Comparison of ENCODE assay signal across 18 mouse cellular contexts in the genomic region with DNA sequence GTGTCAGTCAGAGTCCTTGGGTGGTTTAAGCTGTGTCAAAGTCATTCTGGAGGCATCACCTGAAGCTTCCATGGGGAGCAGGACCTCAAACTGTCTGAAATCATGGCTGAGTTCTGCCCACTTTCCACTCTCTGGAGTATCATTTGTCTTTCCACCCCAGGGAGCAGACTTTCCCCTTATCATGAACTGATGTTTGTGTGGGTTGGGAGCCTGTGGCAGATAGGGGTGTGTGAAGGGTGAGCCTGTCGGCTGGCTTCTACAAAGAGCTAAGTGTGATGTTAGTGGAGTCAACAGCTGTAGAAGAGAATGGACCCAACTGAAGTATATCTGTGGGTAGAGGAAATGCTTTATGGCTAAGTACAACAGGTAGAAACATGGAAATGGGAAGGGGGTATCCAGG. TPM values are rescaled to one million over a fixed set of nuclear protein-coding genes. Genes with fewer than 3 reads are reported as not detected.
DNase-seq lines count a peak whose midpoint lies in the region; ATAC-seq lines count a peak whose summit lies in the region.
"Had no signal": no experiment of that assay in that cellular context is flagged by ENCODE, and none has a peak within 500 bp of the region (broad histone marks: within the 10 kb centered on the region; RNA-seq: fewer than 3 reads in every experiment).

No protein-coding gene starts in this region.

- ATAC-seq in heart, embryonic 11.5 days (replicated peaks; ENCODE audit: insufficient number of reproducible peaks, low FRiP score, low TSS enrichment): peak; percentile 52; the same call in 1 of the 2 replicates
- ATAC-seq in liver, embryonic 16.5 days (ENCODE audit: low read depth): peak; percentile 61
- no peak for ATAC-seq in hindbrain, embryonic 13.5 days (ENCODE audit: low FRiP score)
- ATAC-seq: forebrain, embryonic 14.5 days had no signal

- 39% methylated on average over 1 of the region's 1 CpGs for WGBS in heart, embryonic 11.5 days (ENCODE audit: insufficient replicate concordance)
- WGBS in liver, embryonic 16.5 days (ENCODE audit: insufficient replicate concordance): 21% methylated on average over 1 of the region's 1 CpGs
- WGBS in hindbrain, embryonic 13.5 days: 93% methylated on average over 1 of the region's 1 CpGs
- 100% methylated on average over 1 of the region's 1 CpGs for WGBS in forebrain, embryonic 10.5 days

- no peak overlapping the region for H3K4me3 ChIP-seq in heart, embryonic 11.5 days (ENCODE audit: low read depth, low read length)
- H3K4me3 ChIP-seq in liver, embryonic 16.5 days (ENCODE audit: low read depth, low read length): 0 out of 2 replicates have a peak overlapping the region, but pooled peaks have one; percentile 3
- no peak overlapping the region for H3K4me3 ChIP-seq in hindbrain, embryonic 13.5 days
- H3K4me3 ChIP-seq in forebrain, embryonic 10.5 days: no peak overlapping the region
- H3K4me3 ChIP-seq: heart, embryonic 13.5 days; limb, embryonic 13.5 days had no signal

- no peaks in the 10 kb centered on the region for H3K36me3 ChIP-seq in heart, embryonic 11.5 days (ENCODE audit: control insufficient read depth, insufficient read depth, low read length)
- H3K36me3 ChIP-seq in liver, embryonic 16.5 days (ENCODE audit: control insufficient read depth, insufficient read depth): no peaks in the 10 kb centered on the region
- H3K36me3 ChIP-seq in hindbrain, embryonic 13.5 days: no peaks in the 10 kb centered on the region
- H3K36me3 ChIP-seq in forebrain, embryonic 10.5 days (replicated peaks): no peaks in the 10 kb centered on the region
- H3K36me3 ChIP-seq: heart, embryonic 13.5 days; limb, embryonic 13.5 days had no signal

- H3K9ac ChIP-seq in heart, embryonic 11.5 days (ENCODE audit: low read depth, low read length): no peak overlapping the region
- peak overlapping the region; percentile 52 for H3K9ac ChIP-seq in liver, embryonic 16.5 days (ENCODE audit: low read depth, low read length)
- H3K9ac ChIP-seq in hindbrain, embryonic 13.5 days: no peak overlapping the region
- H3K9ac ChIP-seq: heart, embryonic 13.5 days; limb, embryonic 13.5 days; lung, embryonic 14.5 days had no signal

- no peak overlapping the region for H3K27ac ChIP-seq in heart, embryonic 11.5 days (ENCODE audit: low read depth, low read length)
- H3K27ac ChIP-seq in liver, embryonic 16.5 days (ENCODE audit: low read length): peak overlapping the region; percentile 86
- H3K27ac ChIP-seq in hindbrain, embryonic 13.5 days: no peak overlapping the region
- H3K27ac ChIP-seq in forebrain, embryonic 10.5 days: no peak overlapping the region
- H3K27ac ChIP-seq: heart, embryonic 13.5 days; limb, embryonic 13.5 days had no signal

- no peaks in the 10 kb centered on the region for H3K27me3 ChIP-seq in heart, embryonic 11.5 days (ENCODE audit: control insufficient read depth, insufficient read depth, low read length)
- no peaks in the 10 kb centered on the region for H3K27me3 ChIP-seq in liver, embryonic 16.5 days (ENCODE audit: control insufficient read depth, insufficient read depth, low read depth, low read length)
- no peaks in the 10 kb centered on the region for H3K27me3 ChIP-seq in hindbrain, embryonic 13.5 days
- H3K27me3 ChIP-seq in forebrain, embryonic 10.5 days (ENCODE audit: poor library complexity, severe bottlenecking): peaks cover 2% of the 10 kb centered on the region; the same call in 1 of the 2 replicates
- H3K27me3 ChIP-seq: limb, embryonic 13.5 days had no signal

- no peak overlapping the region for H3K4me2 ChIP-seq in heart, embryonic 11.5 days
- H3K4me2 ChIP-seq in liver, embryonic 16.5 days (ENCODE audit: low read depth, low read length): peak overlapping the region; percentile 49
- no peak overlapping the region for H3K4me2 ChIP-seq in hindbrain, embryonic 13.5 days
- H3K4me2 ChIP-seq: heart, embryonic 13.5 days; limb, embryonic 13.5 days; lung, embryonic 14.5 days had no signal

- DNase-seq in heart, adult 18-20 months: no peak
- DNase-seq in liver: peak; percentile 80
- no peak for DNase-seq in embryo, embryonic 11 days
- DNase-seq in forebrain, embryonic 10.5 days (ENCODE audit: extremely low spot score, low spot score): no peak
- DNase-seq: cerebellum, adult 11-12 months; cerebellum, postnatal 10 days; heart, postnatal 14 days; kidney, adult 11 months; kidney, postnatal 4 days; layer of hippocampus, adult 9-11 months; lung, embryonic 14.5 days; thymus, postnatal 14 days had no signal

- no peaks in the 10 kb centered on the region for H3K9me3 ChIP-seq in heart, embryonic 11.5 days (replicated peaks; ENCODE audit: control insufficient read depth, low read length)
- no peaks in the 10 kb centered on the region for H3K9me3 ChIP-seq in liver, embryonic 16.5 days (replicated peaks; ENCODE audit: control insufficient read depth, low read length)
- H3K9me3 ChIP-seq in hindbrain, embryonic 13.5 days: no peaks in the 10 kb centered on the region
- H3K9me3 ChIP-seq in forebrain, embryonic 10.5 days: 0 out of 2 replicates have a peak, but pooled peaks cover 4% of the 10 kb centered on the region
- H3K9me3 ChIP-seq: heart, embryonic 13.5 days; limb, embryonic 13.5 days had no signal

- no peaks in the 10 kb centered on the region for H3K4me1 ChIP-seq in heart, embryonic 11.5 days (ENCODE audit: control insufficient read depth, insufficient read depth, low read length)
- H3K4me1 ChIP-seq in liver, embryonic 16.5 days (ENCODE audit: control insufficient read depth, low read depth, low read length): peaks cover 71% of the 10 kb centered on the region
- H3K4me1 ChIP-seq in hindbrain, embryonic 13.5 days (replicated peaks): no peaks in the 10 kb centered on the region
- H3K4me1 ChIP-seq in forebrain, embryonic 10.5 days: peaks cover 7% of the 10 kb centered on the region
- H3K4me1 ChIP-seq: heart, embryonic 13.5 days had no signal

RNA-seq across cellular contexts. Expression of a gene that starts 53.5 kb away (rescaled TPM):
- 12.1 and 13.4 TPM in 2 replicates for polyA plus RNA-seq in heart, embryonic 11.5 days (2014; fragmentation: Nextera tagmentation; extraction: Ambion mirVana)
- total RNA-seq in heart, adult 18-20 months (2021): 10 to 100 TPM; 41.7 to 55.7 TPM
- polyA plus RNA-seq in liver, embryonic 16.5 days (2015; fragmentation: Nextera tagmentation; extraction: Ambion mirVana): 13.5 and 17.7 TPM in 2 replicates
- polyA plus RNA-seq in hindbrain, embryonic 13.5 days (2015; fragmentation: Nextera tagmentation; extraction: Ambion mirVana): 2.4 and 2.7 TPM in 2 replicates
- 4.3 and 5.1 TPM in 2 replicates for polyA plus RNA-seq in forebrain, embryonic 10.5 days (2016; fragmentation: Nextera tagmentation; extraction: Ambion mirVana)
